Mouse (Mus musculus) left cerebral cortex, adult 2 months (tissue): ENCODE measurements around the gene Arhgap35. TPM values are rescaled to one million over a fixed set of nuclear protein-coding genes. Genes with fewer than 3 reads are reported as not detected.

Experiments used
- DNase-seq, 2 experiments: peaks; one replicate each; pipeline ENCODE4 v3.0.0; 2021 to 2022; ENCODE audit warnings: low spot score in 2 of 2, mixed read lengths in 1 of 2; ENCODE audit errors: extremely low spot score in 1 of 2
- H3K27ac ChIP-seq: fragments of 200-600 bp; 2 replicates; pipeline ENCODE4 v1.8.1; 2022
- H3K4me3 ChIP-seq: fragments of 200-600 bp; 2 replicates; pipeline ENCODE4 v1.8.1; 2022
- CTCF ChIP-seq: fragments of 200-600 bp; IDR thresholded peaks from 2 replicates; pipeline ENCODE4 v1.8.1; 2022; ENCODE audit warnings: antibody characterized with exemption, mild to moderate bottlenecking, moderate library complexity
- intact Hi-C: fragments of 180-260 bp; cut with DNase I; formaldehyde crosslinking; loops from one replicate; pipeline ENCODE4 v1.15.1; 2025
- total RNA-seq, 2 experiments: library from RNA; stranded (reverse); gene quantifications; 2 replicates each; pipeline ENCODE4 v1.2.3; 2021

Arhgap35 gene
- total RNA-seq, 2 experiments from 2014 or later = 138 to 140 TPM

- no peak overlapping the region for H3K27ac ChIP-seq
- DNase-seq = no peak
- intact Hi-C loops = no loop called here
- no peak for TF ChIP-seq CTCF
- no peak overlapping the region for H3K4me3 ChIP-seq
These were observed 15.8 kb downstream of the Arhgap35 start for GRCm38 (mm10) chr7:16599006-16599405.

GRCm38 (mm10) chr7:16591292-16591691, 23.5 kb downstream of the Arhgap35 start:
- no peak for TF ChIP-seq CTCF
- DNase-seq = no peak
- no peak overlapping the region for H3K27ac ChIP-seq
- intact Hi-C loops = no loop called here
- no peak overlapping the region for H3K4me3 ChIP-seq

DNA sequence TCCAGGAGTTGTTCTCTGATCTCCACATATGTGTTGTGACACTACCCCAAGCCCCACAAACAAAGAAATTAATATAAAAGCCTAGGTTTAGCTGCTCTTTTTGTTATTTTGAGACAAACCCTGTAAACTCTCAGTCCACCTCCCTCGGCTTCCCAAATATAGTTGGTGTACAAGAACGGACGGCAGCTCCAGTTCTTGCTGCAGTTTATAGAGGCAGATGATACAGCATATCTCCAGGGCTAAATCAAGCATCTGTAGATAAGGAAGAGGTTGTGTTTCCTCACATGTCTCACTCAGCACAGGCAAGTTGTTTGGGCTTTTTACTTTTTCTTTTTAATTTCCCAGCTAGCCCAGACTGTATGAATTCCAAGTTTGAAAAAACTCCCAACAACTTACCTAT, 27.1 kb downstream of the Arhgap35 start:
- DNase-seq = no peak
- no peak overlapping the region for H3K4me3 ChIP-seq
- H3K27ac ChIP-seq = peak overlapping the region; percentile 55; the same call in 1 of the 2 replicates
- intact Hi-C loops = no loop called here
- TF ChIP-seq CTCF = no peak

- H3K27ac ChIP-seq = no peak overlapping the region
- TF ChIP-seq CTCF = no peak
- intact Hi-C loops = no loop called here
- no peak overlapping the region for H3K4me3 ChIP-seq
- no peak for DNase-seq
These were observed 30.4 kb downstream of the Arhgap35 start for GRCm38 (mm10) chr7:16584384-16584783.

DNA sequence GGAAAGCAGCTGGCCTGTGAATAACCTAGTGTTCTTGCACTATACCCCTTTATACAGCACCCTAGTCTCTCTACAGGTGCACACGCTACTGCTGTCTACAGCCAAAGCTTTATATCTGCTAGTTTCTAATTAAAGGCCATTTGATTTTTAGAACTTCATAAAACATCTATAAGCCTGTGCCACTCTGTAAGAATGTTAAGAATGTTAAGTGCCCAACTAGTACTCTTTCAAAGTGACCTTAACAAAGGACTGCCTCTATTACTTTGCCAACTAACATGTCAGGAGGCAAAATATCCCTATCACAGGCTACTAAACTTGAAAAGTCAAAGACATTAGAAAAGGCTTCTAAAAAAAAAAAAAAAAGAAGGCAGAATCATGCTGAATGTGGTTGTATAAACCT, 31.0 kb downstream of the Arhgap35 start:
- no peak for DNase-seq
- Histone ChIP-seq H3K27ac (no peak overlapping the region), H3K4me3 (no peak overlapping the region)
- intact Hi-C loops = no loop called here
- TF ChIP-seq CTCF = no peak

DNA sequence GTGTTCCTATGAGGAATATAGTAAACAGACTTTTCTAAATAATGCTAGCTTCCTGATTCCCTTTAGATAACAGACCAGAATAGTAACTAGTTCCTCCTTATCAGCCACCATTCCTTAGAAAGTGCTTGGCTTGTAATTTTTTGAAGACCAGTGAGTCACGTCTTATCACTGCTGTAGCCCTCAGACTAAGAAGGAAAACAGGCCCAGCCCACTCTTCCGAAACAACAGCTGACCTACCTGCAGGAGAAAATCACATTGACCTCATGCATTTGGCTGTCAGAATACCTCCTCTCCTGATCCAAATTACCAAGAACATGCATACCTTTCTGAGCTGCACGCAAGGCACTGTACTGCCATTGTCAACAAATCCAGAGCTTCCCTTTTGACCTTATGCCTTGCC, 32.5 kb downstream of the Arhgap35 start:
- intact Hi-C loops = no loop called here
- H3K27ac ChIP-seq = no peak overlapping the region; the same call in 1 of the 2 replicates
- TF ChIP-seq CTCF = no peak
- DNase-seq = no peak
- H3K4me3 ChIP-seq = no peak overlapping the region

GRCm38 (mm10) chr7:16581276-16582100, 33.3 kb downstream of the Arhgap35 start:
- intact Hi-C loops = no loop called here
- H3K4me3 ChIP-seq = no peak overlapping the region
- DNase-seq = no peak
- H3K27ac ChIP-seq = no peak overlapping the region
- TF ChIP-seq CTCF = no peak

DNA sequence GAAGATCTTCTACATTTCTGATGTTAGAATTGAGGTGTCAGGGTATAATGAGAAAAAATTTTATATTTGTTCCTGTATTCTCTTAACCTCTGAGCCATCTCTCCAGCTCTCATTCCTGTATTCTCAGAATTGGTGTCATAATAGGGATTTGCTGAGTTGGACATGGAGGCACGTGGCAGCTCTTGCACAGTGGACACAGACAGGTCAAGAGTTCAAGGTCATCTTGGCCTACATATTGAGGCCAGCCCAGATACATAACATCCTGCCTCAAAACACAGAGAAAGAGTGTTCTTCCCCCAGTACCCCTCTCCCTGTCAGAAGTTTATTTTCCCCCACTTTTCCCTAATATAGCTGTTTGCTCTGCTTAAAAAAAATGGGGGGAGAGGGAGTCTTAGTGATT, 38.1 kb downstream of the Arhgap35 start:
- no peak for DNase-seq
- intact Hi-C loops = no loop called here
- Histone ChIP-seq H3K4me3 (no peak overlapping the region), H3K27ac (no peak overlapping the region)
- no peak for TF ChIP-seq CTCF

DNA sequence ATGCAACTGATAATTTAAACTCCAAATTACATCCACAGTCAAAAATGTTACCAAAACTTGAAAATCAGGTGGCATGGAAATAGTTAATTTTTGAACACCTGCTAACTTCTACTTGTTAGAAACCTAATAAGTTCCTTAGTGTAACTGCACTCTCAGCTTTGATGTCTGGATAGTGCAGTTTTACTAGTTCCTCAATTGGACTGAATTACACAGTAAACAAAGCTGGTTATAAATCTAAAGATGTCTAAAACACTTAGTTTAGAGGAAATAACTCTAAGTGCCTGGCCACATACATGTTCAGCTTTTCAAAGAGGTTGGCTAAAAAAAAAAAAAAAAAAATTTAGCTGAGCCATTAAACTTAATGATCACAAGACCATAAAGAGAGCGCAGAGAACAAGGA, 43.6 kb downstream of the Arhgap35 start:
- no peak for DNase-seq
- Histone ChIP-seq H3K4me3 (no peak overlapping the region), H3K27ac (no peak overlapping the region)
- intact Hi-C loops = loop anchor here (1.0 kb wide), 1 partner anchor 44 kb away; no protein-coding TSS in a partner anchor
- TF ChIP-seq CTCF = no peak

DNA sequence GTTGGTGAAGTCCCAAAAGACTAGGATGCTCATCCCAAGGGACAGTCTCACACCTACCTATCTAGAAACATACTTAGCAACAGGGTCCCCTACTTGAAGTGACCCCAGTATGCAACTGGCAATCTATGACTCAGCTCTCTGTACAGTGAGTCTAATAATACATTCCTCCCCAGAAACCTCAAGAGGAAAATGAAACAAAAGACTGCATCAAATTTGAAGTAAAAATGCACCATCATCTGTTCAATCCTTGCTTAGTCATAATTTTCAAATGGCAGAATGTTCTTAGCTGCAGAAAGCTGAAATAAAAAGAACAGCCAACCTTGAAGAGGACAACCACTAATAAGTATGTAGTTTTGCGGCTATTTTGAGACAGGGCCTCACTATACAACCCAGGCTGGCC, 44.1 kb downstream of the Arhgap35 start:
- Histone ChIP-seq H3K4me3 (no peak overlapping the region), H3K27ac (no peak overlapping the region)
- no peak for DNase-seq

DNA sequence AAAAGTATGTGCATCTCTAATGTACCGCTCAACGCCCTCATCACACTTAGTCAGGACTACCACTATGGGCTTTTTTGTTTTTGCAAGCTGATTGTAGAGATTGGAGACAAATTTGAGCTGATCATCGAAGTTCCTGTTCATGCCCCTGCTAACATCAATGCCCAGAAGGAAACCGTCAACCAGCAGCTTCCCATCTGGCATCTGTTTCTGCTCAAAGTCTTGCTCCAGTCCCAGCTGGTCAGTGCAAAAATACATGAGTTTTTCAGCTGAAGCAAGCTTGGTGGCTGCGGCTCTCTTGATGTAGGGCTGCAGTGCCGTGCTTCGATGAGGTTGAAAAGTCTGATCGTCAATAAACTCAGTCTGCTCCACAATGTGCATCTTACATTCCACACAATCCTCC, 50.3 kb downstream of the Arhgap35 start:
- DNase-seq = no peak
- intact Hi-C loops = no loop called here
- no peak for TF ChIP-seq CTCF
- Histone ChIP-seq H3K27ac (no peak overlapping the region), H3K4me3 (no peak overlapping the region)

More for the DNA sequence above, 44.1 kb downstream of the Arhgap35 start:
- intact Hi-C loops = loop anchor here (1.0 kb wide), 1 partner anchor 45 kb away; no protein-coding TSS in a partner anchor
- TF ChIP-seq CTCF = no peak

DNA sequence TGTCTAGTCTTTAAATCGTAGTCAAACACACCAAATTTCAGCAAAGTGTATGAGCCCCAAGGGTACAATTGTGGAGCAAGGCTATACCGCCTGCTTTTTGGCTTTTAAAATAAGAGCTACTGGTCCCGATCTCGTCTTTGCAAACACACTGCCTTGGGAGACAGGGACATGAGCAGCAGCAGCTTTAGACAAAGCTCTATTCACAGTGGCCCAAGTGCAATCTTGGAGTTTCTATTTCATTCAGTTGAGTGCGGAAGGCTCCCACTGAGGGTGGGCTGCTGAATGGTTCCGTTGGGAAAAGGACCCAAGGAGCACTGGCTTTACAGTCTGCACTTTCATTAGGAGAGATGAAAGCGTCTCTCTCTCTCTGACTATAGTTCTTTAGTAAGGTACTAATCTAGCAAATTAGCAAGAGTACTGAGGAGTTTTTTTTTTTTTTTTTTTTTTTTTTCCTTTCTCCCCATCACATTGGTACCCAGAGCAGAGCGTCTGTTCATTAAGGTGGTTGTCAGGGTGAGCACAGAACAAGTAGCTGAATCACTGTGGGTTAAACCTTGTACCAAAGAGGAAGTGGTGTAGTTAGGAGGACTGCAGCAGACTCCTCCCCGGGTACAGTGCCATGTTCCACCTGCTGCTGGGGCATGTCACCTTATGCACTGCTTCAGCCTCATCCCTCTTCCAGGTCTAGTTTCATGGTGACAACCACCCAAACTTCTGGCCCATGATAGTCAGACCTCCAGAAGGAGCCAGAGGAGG, 56.8 kb downstream of the Arhgap35 start:
- TF ChIP-seq CTCF = no peak
- no peak overlapping the region for H3K4me3 ChIP-seq
- intact Hi-C loops = loop anchor here (5.0 kb wide), 1 partner anchor 54 kb away; the partner anchor contains the start of gene Arhgap35
- DNase-seq = no peak
- peak overlapping the region; percentile 29; the same call in 1 of the 2 replicates for H3K27ac ChIP-seq
